Mouse (Mus musculus): ENCODE data around the gene Pla2g12a. TPM values are rescaled to one million over a fixed set of nuclear protein-coding genes. Genes with fewer than 3 reads are reported as not detected.

Pla2g12a gene
- polyA plus RNA-seq, 2 experiments, result 16.4 to 27.5 TPM

DNA sequence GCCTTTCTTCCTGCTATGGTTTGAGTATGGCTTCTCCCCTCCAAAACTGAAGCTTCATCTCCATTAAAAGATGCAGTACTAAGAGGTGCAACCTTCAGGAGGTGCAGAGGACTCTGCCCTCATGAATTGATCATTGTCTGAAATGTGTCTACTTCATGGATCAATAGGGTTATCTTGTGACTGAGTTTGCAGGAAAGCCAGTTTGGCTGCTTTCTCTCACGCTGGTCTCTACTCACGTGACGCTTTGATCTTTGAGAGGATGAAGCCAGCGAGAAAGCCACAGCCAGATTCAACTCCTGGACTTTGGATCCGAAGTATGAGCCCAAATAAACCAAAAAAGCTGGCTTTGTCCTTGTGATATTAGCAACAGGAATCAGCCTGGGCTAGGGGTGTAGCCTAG lies 8.0 kb downstream of the Pla2g12a start:
- H3K36me3 ChIP-seq (ENCODE audit: control insufficient read depth, insufficient read depth, low read length), result peaks cover 4% of the 10 kb centered on the region
- 72% methylated on average over 5 of the region's 5 CpGs for WGBS
- no peak overlapping the region for H3K27ac ChIP-seq (replicated peaks; ENCODE audit: low read depth, low read length)
- H3K4me1 ChIP-seq (ENCODE audit: control insufficient read depth, insufficient read depth, low read length), result no peaks in the 10 kb centered on the region
- no peaks in the 10 kb centered on the region for H3K9me3 ChIP-seq (ENCODE audit: control insufficient read depth, low read length)
- ATAC-seq (ENCODE audit: low FRiP score, low read depth) (no peak), DNase-seq (ENCODE audit: low spot score) (no peak)
- no peak overlapping the region for H3K4me3 ChIP-seq (replicated peaks; ENCODE audit: low read length)
- no peak overlapping the region for H3K4me2 ChIP-seq (replicated peaks; ENCODE audit: low read depth, low read length, severe bottlenecking)
- H3K9ac ChIP-seq (ENCODE audit: low read depth, low read length, severe bottlenecking), result no peak overlapping the region
- TF ChIP-seq POLR2A (IDR thresholded peaks at IDR 0.05; ENCODE audit: borderline replicate concordance, extremely low read depth, insufficient read depth, insufficient read length), result no peak
- H3K27me3 ChIP-seq (ENCODE audit: control insufficient read depth, insufficient read depth, low read length), result no peaks in the 10 kb centered on the region

DNA sequence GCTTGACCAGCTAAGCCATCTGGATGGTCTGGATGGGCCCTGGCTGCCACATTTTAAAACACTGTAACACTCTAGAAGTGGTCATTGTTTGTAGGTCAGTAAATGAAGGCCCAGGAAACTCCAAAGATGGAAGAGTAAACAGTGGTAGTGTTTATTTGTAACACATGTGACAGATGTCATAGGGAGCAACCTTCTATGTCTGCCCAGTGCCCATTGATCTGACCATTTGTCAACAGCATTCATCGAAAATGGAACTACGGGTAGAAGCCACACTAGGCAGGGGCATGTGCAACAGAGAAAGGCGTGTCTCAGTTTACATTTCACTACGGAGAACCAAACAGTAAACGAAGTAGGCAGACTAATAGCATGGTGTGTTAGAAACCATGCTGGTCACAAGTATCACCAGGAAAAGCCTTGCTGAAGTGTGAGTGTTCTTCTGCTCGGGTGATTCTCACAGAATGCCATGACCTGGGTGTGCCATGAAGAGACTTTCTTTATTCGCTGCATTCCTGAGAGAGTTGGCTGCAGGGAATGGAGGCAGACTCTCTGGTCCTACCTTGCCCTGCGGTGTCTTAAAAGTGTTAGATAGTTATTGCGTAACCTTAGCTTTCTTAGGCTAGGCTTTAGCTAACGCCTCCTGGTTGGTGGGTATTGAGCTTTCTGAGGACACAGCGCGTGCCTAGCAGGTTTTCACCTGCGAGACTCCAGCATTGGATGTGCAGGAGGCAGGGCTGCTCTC lies 9.5 kb downstream of the Pla2g12a start:
- Histone ChIP-seq H3K4me1 (ENCODE audit: control insufficient read depth, insufficient read depth, low read length) (no peaks in the 10 kb centered on the region), H3K4me3 (replicated peaks; ENCODE audit: low read length) (no peak overlapping the region), H3K9ac (ENCODE audit: low read depth, low read length, severe bottlenecking) (no peak overlapping the region), H3K9me3 (ENCODE audit: control insufficient read depth, low read length) (no peaks in the 10 kb centered on the region), H3K4me2 (replicated peaks; ENCODE audit: low read depth, low read length, severe bottlenecking) (no peak overlapping the region), H3K27me3 (ENCODE audit: control insufficient read depth, insufficient read depth, low read length) (no peaks in the 10 kb centered on the region), H3K27ac (replicated peaks; ENCODE audit: low read depth, low read length) (no peak overlapping the region), H3K36me3 (ENCODE audit: control insufficient read depth, insufficient read depth, low read length) (peaks cover 4% of the 10 kb centered on the region)
- TF ChIP-seq POLR2A (IDR thresholded peaks at IDR 0.05; ENCODE audit: borderline replicate concordance, extremely low read depth, insufficient read depth, insufficient read length), result no peak
- no peak for DNase-seq (ENCODE audit: low spot score)
- ATAC-seq (ENCODE audit: low FRiP score, low read depth), result no peak
- 78% methylated on average over 13 of the region's 13 CpGs for WGBS

DNA sequence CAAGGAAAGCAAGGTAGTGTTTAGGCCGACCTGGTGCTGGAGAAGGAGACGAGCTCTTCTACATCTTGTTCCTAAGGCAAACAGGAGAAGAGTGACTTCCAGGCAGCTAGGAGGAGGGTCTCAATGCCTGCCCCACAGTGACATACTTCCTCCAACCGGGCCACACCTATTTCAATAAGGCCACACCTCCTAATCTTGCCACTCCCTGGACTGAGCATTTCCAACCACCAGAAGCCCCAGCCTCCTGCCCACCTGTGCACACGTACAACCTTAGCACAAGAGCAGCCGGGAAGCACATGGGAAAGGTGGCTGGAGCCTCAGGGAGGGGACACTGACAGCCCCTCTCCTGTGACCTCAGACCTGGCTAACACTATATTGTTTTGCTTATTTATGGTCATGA lies 13.6 kb downstream of the Pla2g12a start:
- DNase-seq (ENCODE audit: low spot score) (no peak), ATAC-seq (ENCODE audit: low FRiP score, low read depth) (no peak)
- H3K4me1 ChIP-seq (ENCODE audit: control insufficient read depth, insufficient read depth, low read length), result no peaks in the 10 kb centered on the region
- H3K4me2 ChIP-seq (replicated peaks; ENCODE audit: low read depth, low read length, severe bottlenecking), result no peak overlapping the region
- TF ChIP-seq POLR2A (IDR thresholded peaks at IDR 0.05; ENCODE audit: borderline replicate concordance, extremely low read depth, insufficient read depth, insufficient read length), result no peak
- WGBS, result 91% methylated on average over 5 of the region's 5 CpGs
- peaks cover 4% of the 10 kb centered on the region for H3K36me3 ChIP-seq (ENCODE audit: control insufficient read depth, insufficient read depth, low read length)
- H3K27me3 ChIP-seq (ENCODE audit: control insufficient read depth, insufficient read depth, low read length), result no peaks in the 10 kb centered on the region
- no peak overlapping the region for H3K27ac ChIP-seq (replicated peaks; ENCODE audit: low read depth, low read length)
- H3K9me3 ChIP-seq (ENCODE audit: control insufficient read depth, low read length), result no peaks in the 10 kb centered on the region
- no peak overlapping the region for H3K4me3 ChIP-seq (replicated peaks; ENCODE audit: low read length)
- no peak overlapping the region for H3K9ac ChIP-seq (ENCODE audit: low read depth, low read length, severe bottlenecking)

DNA sequence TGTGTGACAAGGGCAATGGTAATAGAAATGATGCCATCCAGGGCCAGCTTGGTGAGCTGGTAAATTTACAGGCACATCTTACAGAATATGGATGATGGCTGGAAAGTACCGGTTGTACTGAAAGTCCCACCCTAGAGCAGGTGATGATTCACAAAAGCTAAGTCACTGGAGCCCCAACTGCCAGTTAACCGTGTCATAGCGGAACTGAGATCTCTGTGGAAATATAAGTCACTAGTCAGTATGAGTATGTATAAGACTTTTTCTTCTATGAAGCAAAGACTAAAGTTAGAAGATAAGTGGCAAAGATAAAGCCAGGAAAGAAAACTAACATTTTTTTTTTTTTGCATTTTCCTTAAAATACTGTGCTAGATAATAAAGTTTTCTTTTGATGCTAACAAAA lies 14.7 kb downstream of the Pla2g12a start:
- Histone ChIP-seq H3K4me3 (replicated peaks; ENCODE audit: low read length) (no peak overlapping the region), H3K9me3 (ENCODE audit: control insufficient read depth, low read length) (no peaks in the 10 kb centered on the region), H3K27me3 (ENCODE audit: control insufficient read depth, insufficient read depth, low read length) (no peaks in the 10 kb centered on the region), H3K27ac (replicated peaks; ENCODE audit: low read depth, low read length) (no peak overlapping the region), H3K4me1 (ENCODE audit: control insufficient read depth, insufficient read depth, low read length) (no peaks in the 10 kb centered on the region), H3K4me2 (replicated peaks; ENCODE audit: low read depth, low read length, severe bottlenecking) (no peak overlapping the region), H3K9ac (ENCODE audit: low read depth, low read length, severe bottlenecking) (no peak overlapping the region), H3K36me3 (ENCODE audit: control insufficient read depth, insufficient read depth, low read length) (peaks cover 4% of the 10 kb centered on the region)
- 92% methylated on average over 3 of the region's 3 CpGs for WGBS
- ATAC-seq (ENCODE audit: low FRiP score, low read depth) (no peak), DNase-seq (ENCODE audit: low spot score) (no peak)
- no peak for TF ChIP-seq POLR2A (IDR thresholded peaks at IDR 0.05; ENCODE audit: borderline replicate concordance, extremely low read depth, insufficient read depth, insufficient read length)

DNA sequence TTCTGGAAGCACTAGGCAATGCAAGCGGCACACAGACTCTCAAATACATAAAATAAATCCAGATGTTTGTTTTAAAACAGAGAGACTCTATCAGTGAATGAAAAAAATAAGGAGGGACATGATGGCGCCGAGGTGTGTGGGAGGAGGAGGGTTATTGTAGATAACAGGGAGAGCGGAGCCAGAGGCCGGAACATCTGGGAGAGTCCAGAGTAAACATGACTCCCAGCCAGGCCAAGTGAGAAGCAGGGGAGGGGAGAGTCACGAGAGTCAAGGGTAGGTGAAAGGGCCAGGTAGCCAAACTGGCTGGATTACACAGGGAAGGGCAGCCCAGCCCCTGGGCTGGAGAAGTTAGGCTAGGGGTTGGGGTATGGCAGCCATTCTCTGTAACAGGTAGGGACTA lies 18.2 kb downstream of the Pla2g12a start:
- Histone ChIP-seq H3K27ac (replicated peaks; ENCODE audit: low read depth, low read length) (no peak overlapping the region), H3K4me2 (replicated peaks; ENCODE audit: low read depth, low read length, severe bottlenecking) (no peak overlapping the region), H3K9me3 (ENCODE audit: control insufficient read depth, low read length) (no peaks in the 10 kb centered on the region), H3K36me3 (ENCODE audit: control insufficient read depth, insufficient read depth, low read length) (no peaks in the 10 kb centered on the region), H3K4me1 (ENCODE audit: control insufficient read depth, insufficient read depth, low read length) (no peaks in the 10 kb centered on the region), H3K4me3 (replicated peaks; ENCODE audit: low read length) (no peak overlapping the region), H3K27me3 (ENCODE audit: control insufficient read depth, insufficient read depth, low read length) (no peaks in the 10 kb centered on the region), H3K9ac (ENCODE audit: low read depth, low read length, severe bottlenecking) (no peak overlapping the region)
- WGBS, result 47% methylated on average over 6 of the region's 6 CpGs
- DNase-seq (ENCODE audit: low spot score) (no peak), ATAC-seq (ENCODE audit: low FRiP score, low read depth) (no peak)
- no peak for TF ChIP-seq POLR2A (IDR thresholded peaks at IDR 0.05; ENCODE audit: borderline replicate concordance, extremely low read depth, insufficient read depth, insufficient read length)
